Mouse (Mus musculus): ENCODE results near the gene Acot12. TPM values are rescaled to one million over a fixed set of nuclear protein-coding genes. Genes with fewer than 3 reads are reported as not detected.

Acot12 gene
- polyA plus RNA-seq, 1 experiment, result not detected

GRCm38 (mm10) chr13:91768683-91769651 lies 27.7 kb downstream of the Acot12 start:
- no peak for TF ChIP-seq CTCF (IDR thresholded peaks at IDR 0.05; ENCODE audit: insufficient read depth, low read depth, low read length)
- no peak for TF ChIP-seq POLR2A (IDR thresholded peaks at IDR 0.05; ENCODE audit: insufficient read depth, low read depth, low read length)
- 83% methylated on average over 9 of the region's 9 CpGs for WGBS
- Histone ChIP-seq H3K4me1 (ENCODE audit: control insufficient read depth, insufficient read depth, low read length) (no peaks in the 10 kb centered on the region), H3K4me3 (ENCODE audit: insufficient read depth, low read depth, low read length) (no peak overlapping the region), H3K27ac (ENCODE audit: insufficient read depth, low read depth, low read length) (no peak overlapping the region)

- H3K4me3 ChIP-seq (ENCODE audit: insufficient read depth, low read depth, low read length), result no peak overlapping the region
- WGBS, result 98% methylated on average over 5 of the region's 5 CpGs
- TF ChIP-seq CTCF (IDR thresholded peaks at IDR 0.05; ENCODE audit: insufficient read depth, low read depth, low read length) (no peak), POLR2A (IDR thresholded peaks at IDR 0.05; ENCODE audit: insufficient read depth, low read depth, low read length) (no peak)
- H3K27ac ChIP-seq (ENCODE audit: insufficient read depth, low read depth, low read length), result no peak overlapping the region
- no peaks in the 10 kb centered on the region for H3K4me1 ChIP-seq (ENCODE audit: control insufficient read depth, insufficient read depth, low read length)
Measured at GRCm38 (mm10) chr13:91778092-91778491, 36.8 kb downstream of the Acot12 start.

GRCm38 (mm10) chr13:91779892-91780291 lies 38.6 kb downstream of the Acot12 start:
- Histone ChIP-seq H3K4me1 (ENCODE audit: control insufficient read depth, insufficient read depth, low read length) (no peaks in the 10 kb centered on the region), H3K27ac (ENCODE audit: insufficient read depth, low read depth, low read length) (no peak overlapping the region), H3K4me3 (ENCODE audit: insufficient read depth, low read depth, low read length) (no peak overlapping the region)
- no peak for TF ChIP-seq CTCF (IDR thresholded peaks at IDR 0.05; ENCODE audit: insufficient read depth, low read depth, low read length)
- no peak for TF ChIP-seq POLR2A (IDR thresholded peaks at IDR 0.05; ENCODE audit: insufficient read depth, low read depth, low read length)

- WGBS, result 68% methylated on average over 1 of the region's 1 CpGs
- no peak for TF ChIP-seq POLR2A (IDR thresholded peaks at IDR 0.05; ENCODE audit: insufficient read depth, low read depth, low read length)
- no peak for TF ChIP-seq CTCF (IDR thresholded peaks at IDR 0.05; ENCODE audit: insufficient read depth, low read depth, low read length)
- H3K4me3 ChIP-seq (ENCODE audit: insufficient read depth, low read depth, low read length), result no peak overlapping the region
Measured at GRCm38 (mm10) chr13:91792035-91792434, 50.7 kb downstream of the Acot12 start.

GRCm38 (mm10) chr13:91794926-91795436 lies 53.7 kb downstream of the Acot12 start:
- no peak overlapping the region for H3K4me3 ChIP-seq (ENCODE audit: insufficient read depth, low read depth, low read length)
- H3K27ac ChIP-seq (ENCODE audit: insufficient read depth, low read depth, low read length), result no peak overlapping the region
- WGBS, result 97% methylated on average over 13 of the region's 13 CpGs
- H3K4me1 ChIP-seq (ENCODE audit: control insufficient read depth, insufficient read depth, low read length), result no peaks in the 10 kb centered on the region
- TF ChIP-seq CTCF (IDR thresholded peaks at IDR 0.05; ENCODE audit: insufficient read depth, low read depth, low read length) (no peak), POLR2A (IDR thresholded peaks at IDR 0.05; ENCODE audit: insufficient read depth, low read depth, low read length) (no peak)

More at GRCm38 (mm10) chr13:91792035-91792434, 50.7 kb downstream of the Acot12 start:
- Histone ChIP-seq H3K27ac (ENCODE audit: insufficient read depth, low read depth, low read length) (no peak overlapping the region), H3K4me1 (ENCODE audit: control insufficient read depth, insufficient read depth, low read length) (no peaks in the 10 kb centered on the region)

- H3K4me3 ChIP-seq (ENCODE audit: insufficient read depth, low read depth, low read length), result no peak overlapping the region
- H3K27ac ChIP-seq (ENCODE audit: insufficient read depth, low read depth, low read length), result no peak overlapping the region
- H3K4me1 ChIP-seq (ENCODE audit: control insufficient read depth, insufficient read depth, low read length), result no peaks in the 10 kb centered on the region
- WGBS, result 87% methylated on average over 10 of the region's 10 CpGs
- TF ChIP-seq POLR2A (IDR thresholded peaks at IDR 0.05; ENCODE audit: insufficient read depth, low read depth, low read length) (no peak), CTCF (IDR thresholded peaks at IDR 0.05; ENCODE audit: insufficient read depth, low read depth, low read length) (no peak)
Measured at GRCm38 (mm10) chr13:91795593-91795992, 54.3 kb downstream of the Acot12 start.

GRCm38 (mm10) chr13:91796003-91796402 lies 54.7 kb downstream of the Acot12 start:
- no peak overlapping the region for H3K27ac ChIP-seq (ENCODE audit: insufficient read depth, low read depth, low read length)
- 71% methylated on average over 6 of the region's 6 CpGs for WGBS
- no peak overlapping the region for H3K4me3 ChIP-seq (ENCODE audit: insufficient read depth, low read depth, low read length)
- no peaks in the 10 kb centered on the region for H3K4me1 ChIP-seq (ENCODE audit: control insufficient read depth, insufficient read depth, low read length)
- TF ChIP-seq POLR2A (IDR thresholded peaks at IDR 0.05; ENCODE audit: insufficient read depth, low read depth, low read length) (no peak), CTCF (IDR thresholded peaks at IDR 0.05; ENCODE audit: insufficient read depth, low read depth, low read length) (no peak)

GRCm38 (mm10) chr13:91796916-91797315 lies 55.6 kb downstream of the Acot12 start:
- TF ChIP-seq CTCF (IDR thresholded peaks at IDR 0.05; ENCODE audit: insufficient read depth, low read depth, low read length) (no peak), POLR2A (IDR thresholded peaks at IDR 0.05; ENCODE audit: insufficient read depth, low read depth, low read length) (no peak)
- H3K4me3 ChIP-seq (ENCODE audit: insufficient read depth, low read depth, low read length), result no peak overlapping the region

GRCm38 (mm10) chr13:91797442-91797841 lies 56.1 kb downstream of the Acot12 start:
- no peak overlapping the region for H3K27ac ChIP-seq (ENCODE audit: insufficient read depth, low read depth, low read length)
- no peak overlapping the region for H3K4me3 ChIP-seq (ENCODE audit: insufficient read depth, low read depth, low read length)
- WGBS, result 89% methylated on average over 10 of the region's 10 CpGs
- H3K4me1 ChIP-seq (ENCODE audit: control insufficient read depth, insufficient read depth, low read length), result no peaks in the 10 kb centered on the region
- no peak for TF ChIP-seq POLR2A (IDR thresholded peaks at IDR 0.05; ENCODE audit: insufficient read depth, low read depth, low read length)
- TF ChIP-seq CTCF (IDR thresholded peaks at IDR 0.05; ENCODE audit: insufficient read depth, low read depth, low read length), result no peak

More at GRCm38 (mm10) chr13:91796916-91797315, 55.6 kb downstream of the Acot12 start:
- Histone ChIP-seq H3K4me1 (ENCODE audit: control insufficient read depth, insufficient read depth, low read length) (no peaks in the 10 kb centered on the region), H3K27ac (ENCODE audit: insufficient read depth, low read depth, low read length) (no peak overlapping the region)
- WGBS, result 93% methylated on average over 6 of the region's 6 CpGs
